Mouse (Mus musculus) myocyte (in vitro differentiated cells): ENCODE measurements around the gene Shq1.

ENCODE experiments used
- POLR2A ChIP-seq: IDR thresholded peaks from one replicate; pipeline ENCODE4 v1.6.1; 2011; ENCODE audit warnings: low read depth, mild to moderate bottlenecking, control low read depth, moderate library complexity; ENCODE audit not compliant: insufficient read length
- TCF12 ChIP-seq: IDR thresholded peaks from one replicate; pipeline ENCODE4 v1.6.1; 2011; ENCODE audit warnings: mild to moderate bottlenecking, control low read depth; ENCODE audit not compliant: poor library complexity, insufficient read depth, severe bottlenecking

DNA sequence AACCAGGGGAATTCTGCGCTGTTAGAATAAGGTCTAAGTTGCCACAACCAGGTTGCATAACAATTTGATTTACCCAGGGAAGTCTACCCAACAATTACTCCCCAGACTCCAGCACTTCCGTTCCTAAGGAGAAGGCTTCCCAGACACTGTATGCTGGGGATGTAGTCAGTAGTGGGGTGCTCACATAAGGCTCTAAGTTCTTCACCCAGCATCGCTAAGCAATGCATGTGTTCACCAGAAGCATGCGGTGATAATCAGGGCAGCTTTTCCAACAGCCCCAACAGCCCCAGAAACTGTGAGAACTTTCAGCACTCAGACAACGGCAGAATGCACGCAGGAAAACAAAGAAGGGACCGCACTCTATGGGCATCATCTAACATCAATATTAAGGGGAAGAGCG lies 77.1 kb downstream of the Shq1 start:
- TF ChIP-seq POLR2A (no peak), TCF12 (no peak)
